Mouse (Mus musculus): ENCODE data around the gene Chmp1a.

DNA sequence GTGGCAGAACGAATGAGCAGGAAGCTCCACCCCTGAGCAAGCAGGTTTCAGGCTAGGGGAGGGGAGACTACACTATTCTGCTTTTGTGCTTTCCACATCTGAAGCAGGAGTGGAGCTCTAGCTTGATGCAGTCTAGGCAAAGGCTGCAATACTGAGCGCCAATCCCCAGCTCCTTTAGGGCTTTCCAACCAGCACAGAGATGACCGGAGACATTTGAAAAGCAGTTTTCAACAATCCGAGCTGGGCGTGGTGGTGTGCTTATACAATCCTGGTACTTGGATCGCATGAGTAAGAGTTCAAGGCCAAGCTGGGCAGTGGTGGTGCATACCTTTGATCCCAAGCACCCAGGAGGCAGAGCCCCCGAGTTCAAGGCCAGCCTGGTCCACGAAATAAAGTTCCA is 20.7 kb downstream of the Chmp1a start:
- no peak for TF ChIP-seq EP300 (optimal IDR thresholded peaks at IDR 0.05)
- no peak for TF ChIP-seq CTCF (IDR thresholded peaks at IDR 0.05; ENCODE audit: low read depth)

Measured in stomach, postnatal 0 days (tissue).